Mouse (Mus musculus) small intestine, adult 2 months (tissue): Measurements from ENCODE around the gene Fyb2. TPM values are rescaled to one million over a fixed set of nuclear protein-coding genes. Genes with fewer than 3 reads are reported as not detected.

Source experiments
- H3K27ac ChIP-seq: fragments of 200-500 bp; 2 replicates; pipeline ENCODE4 v1.5.1; 2012; ENCODE audit warnings: low read depth, low read length, control low read depth, inconsistent platforms; ENCODE audit not compliant: insufficient read depth
- H3K27me3 ChIP-seq: fragments of 200-500 bp; 2 replicates; pipeline ENCODE4 v1.6.1; 2012; ENCODE audit warnings: mild to moderate bottlenecking, moderate library complexity, low read length, inconsistent platforms; ENCODE audit not compliant: control insufficient read depth, insufficient read depth
- H3K36me3 ChIP-seq: fragments of 200-500 bp; 2 replicates; pipeline ENCODE4 v1.6.1; 2012; ENCODE audit warnings: mild to moderate bottlenecking, low read length, control low read depth, inconsistent platforms; ENCODE audit not compliant: control insufficient read depth, insufficient read depth
- H3K4me1 ChIP-seq: fragments of 200-500 bp; 2 replicates; pipeline ENCODE4 v1.6.1; 2012; ENCODE audit warnings: low read length, inconsistent platforms, mixed read lengths; ENCODE audit not compliant: control insufficient read depth, insufficient read depth, insufficient read length
- H3K4me3 ChIP-seq: fragments of 200-500 bp; 2 replicates; pipeline ENCODE4 v1.5.1; 2012; ENCODE audit warnings: low read depth, mild to moderate bottlenecking, control low read depth, inconsistent platforms, low read length, moderate library complexity
- CTCF ChIP-seq: fragments of 200-500 bp; IDR thresholded peaks from 2 replicates; pipeline ENCODE4 v1.5.1; 2012; ENCODE audit warnings: low read depth, mild to moderate bottlenecking, control low read depth, inconsistent platforms, low read length, moderate library complexity, mixed read lengths; ENCODE audit not compliant: insufficient replicate concordance, insufficient read length; ENCODE audit errors: extremely low read depth
- POLR2A ChIP-seq: fragments of 200-500 bp; IDR thresholded peaks from 2 replicates; pipeline ENCODE4 v1.6.1; 2012; ENCODE audit warnings: low read depth, mild to moderate bottlenecking, control low read depth, inconsistent platforms, low read length, moderate library complexity
- WGBS: fragments of 180-500 bp; shearing (Covaris S2); methylation state at CpG from one replicate; pipeline ENCODE4 v1.1.7; 2018; 5-methylcytosine and 5-hydroxymethylcytosine counted together
- polyA plus RNA-seq: library from polyadenylated mRNA; depleted of rRNA; stranded (reverse); fragments of >200 nt; gene quantifications from 2 replicates; pipeline ENCODE4 v1.2.3, GENCODE M21; 2012; rRNA removed

Gene Fyb2
- polyA plus RNA-seq, 1 experiment, result 0.10 TPM

DNA sequence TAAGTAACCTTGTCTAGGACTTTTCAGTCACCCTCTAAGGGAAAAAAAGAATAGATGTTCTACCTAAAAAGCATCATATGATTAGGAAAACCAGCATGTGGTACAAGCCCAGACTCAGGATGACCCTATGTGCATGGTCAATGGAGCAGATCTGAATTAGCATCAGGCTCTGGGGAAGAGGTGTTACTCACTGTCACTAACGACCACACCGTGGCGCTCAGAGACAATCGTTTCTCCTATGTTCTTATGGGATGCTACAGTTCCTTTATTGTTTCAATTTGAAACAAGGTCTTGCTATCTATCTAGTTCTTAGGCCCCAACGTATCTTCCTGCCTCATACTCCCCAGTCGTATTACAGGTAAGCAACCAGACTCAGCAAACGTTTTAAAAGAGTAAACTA, 119.9 kb downstream of the Fyb2 start:
- Histone ChIP-seq H3K4me3 (no peak overlapping the region), H3K27me3 (no peaks in the 10 kb centered on the region), H3K36me3 (peaks cover 9% of the 10 kb centered on the region), H3K4me1 (no peaks in the 10 kb centered on the region), H3K27ac (no peak overlapping the region)
- no peak for TF ChIP-seq CTCF
- no peak for TF ChIP-seq POLR2A
- WGBS, result 81% methylated on average over 7 of the region's 7 CpGs

DNA sequence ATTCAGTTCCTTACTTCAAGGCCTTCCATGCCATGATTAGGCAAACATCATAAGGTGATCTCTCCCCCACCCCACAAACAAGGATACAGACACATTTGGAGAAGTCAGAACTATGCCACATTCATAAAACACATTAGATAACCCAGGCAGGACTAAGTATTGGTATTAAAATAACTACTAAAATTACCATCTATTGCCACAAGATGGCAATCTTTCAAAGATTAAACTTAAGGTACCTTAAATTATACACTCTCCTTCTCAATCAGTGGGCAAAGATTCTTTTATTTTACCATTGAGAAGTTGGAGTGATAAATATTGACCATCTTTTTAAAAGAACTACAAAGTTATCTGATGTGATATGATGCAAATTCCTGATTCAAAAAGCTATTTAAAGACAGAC, 121.0 kb downstream of the Fyb2 start:
- Histone ChIP-seq H3K27me3 (no peaks in the 10 kb centered on the region), H3K4me1 (no peaks in the 10 kb centered on the region), H3K4me3 (no peak overlapping the region), H3K36me3 (peaks cover 13% of the 10 kb centered on the region), H3K27ac (no peak overlapping the region)
- no peak for TF ChIP-seq POLR2A

DNA sequence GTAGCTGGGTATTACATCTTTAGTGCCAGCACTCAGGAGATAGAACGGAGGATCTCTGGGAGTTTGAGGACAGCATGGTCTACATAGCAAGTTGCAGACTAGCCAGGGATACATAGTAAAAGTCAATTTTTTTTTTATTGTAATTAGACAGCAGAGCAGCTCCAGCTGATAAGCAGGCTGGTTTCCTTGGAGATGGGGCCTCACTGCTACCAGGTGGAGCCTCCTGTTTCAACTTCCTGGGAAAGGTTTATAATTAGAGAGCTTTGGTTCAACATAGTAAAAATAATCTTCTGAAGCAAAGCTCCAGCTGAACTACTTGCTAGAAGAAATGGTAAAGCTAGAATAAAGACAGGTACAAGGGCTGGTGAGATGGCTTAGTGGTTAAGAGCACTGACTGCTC, 136.8 kb downstream of the Fyb2 start:
- Histone ChIP-seq H3K27me3 (no peaks in the 10 kb centered on the region), H3K36me3 (peaks cover 7% of the 10 kb centered on the region), H3K4me3 (no peak overlapping the region), H3K27ac (no peak overlapping the region), H3K4me1 (no peaks in the 10 kb centered on the region)
- WGBS, result 84% methylated on average over 1 of the region's 1 CpGs
- TF ChIP-seq CTCF (no peak), POLR2A (no peak)

DNA sequence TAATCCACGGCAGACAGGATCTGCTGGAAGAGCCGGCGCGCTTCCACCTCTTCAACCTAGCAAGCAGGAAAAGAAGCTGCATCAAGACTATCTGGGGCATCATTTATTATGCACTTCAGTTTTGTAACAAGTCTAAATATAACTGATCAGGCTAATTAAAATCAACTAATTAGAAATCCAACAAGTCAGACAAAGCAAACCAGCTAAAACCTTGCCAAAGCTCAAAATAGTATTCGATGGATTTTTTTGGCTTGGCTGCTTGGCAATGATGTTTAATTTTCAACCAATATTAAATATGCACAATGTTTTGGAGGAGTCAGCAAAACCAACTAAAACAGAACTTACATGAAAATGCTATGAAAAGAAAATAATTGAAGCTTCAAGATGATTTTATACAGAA, 138.0 kb downstream of the Fyb2 start:
- no peak for TF ChIP-seq CTCF

More for the DNA sequence above, 138.0 kb downstream of the Fyb2 start:
- Histone ChIP-seq H3K4me3 (no peak overlapping the region), H3K4me1 (no peaks in the 10 kb centered on the region), H3K27ac (no peak overlapping the region), H3K27me3 (no peaks in the 10 kb centered on the region), H3K36me3 (peaks cover 6% of the 10 kb centered on the region)
- 96% methylated on average over 5 of the region's 5 CpGs for WGBS

Other genes starting within 250 kb of the Fyb2 start
- gene C8b, start 147.1 kb upstream of the Fyb2 start, polyA plus RNA-seq, result not detected in 2 replicates
- gene Gm17662, start 56.1 kb upstream of the Fyb2 start, polyA plus RNA-seq, result not detected in 2 replicates
- 0.04 TPM in 1 of 2 replicates, not detected in the other for gene C8a, start 37.1 kb upstream of the Fyb2 start, polyA plus RNA-seq
- gene Prkaa2, start 196.4 kb downstream of the Fyb2 start, polyA plus RNA-seq, result 1.0 and 1.2 TPM in 2 replicates
- 29.8 and 48.5 TPM in 2 replicates for gene Plpp3, start 243.9 kb downstream of the Fyb2 start, polyA plus RNA-seq